Mouse (Mus musculus): ENCODE measurements around the gene Fam198a. TPM values are rescaled to one million over a fixed set of nuclear protein-coding genes. Genes with fewer than 3 reads are reported as not detected.

The Fam198a gene
- polyA plus RNA-seq, 1 experiment from 2014 or later, result 2.9 TPM

GRCm38 (mm10) chr9:121943005-121943404, 7.8 kb upstream of the Fam198a start:
- no peaks in the 10 kb centered on the region for H3K9me3 ChIP-seq (ENCODE audit: control insufficient read depth, low read length)
- no peak overlapping the region for H3K4me3 ChIP-seq (ENCODE audit: low read length)
- H3K9ac ChIP-seq (ENCODE audit: low read depth, low read length), result no peak overlapping the region
- H3K36me3 ChIP-seq (ENCODE audit: control insufficient read depth, insufficient read depth, low read length), result no peaks in the 10 kb centered on the region
- WGBS, result over 99% methylated on average over 3 of the region's 3 CpGs
- no peaks in the 10 kb centered on the region for H3K4me1 ChIP-seq (ENCODE audit: control insufficient read depth, insufficient read depth, low read depth, low read length)
- no peak overlapping the region for H3K27ac ChIP-seq (ENCODE audit: low read depth, low read length)
- H3K4me2 ChIP-seq (ENCODE audit: low read length), result no peak overlapping the region
- no peak for ATAC-seq
- no peaks in the 10 kb centered on the region for H3K27me3 ChIP-seq (replicated peaks; ENCODE audit: control insufficient read depth, insufficient read depth, low read length)

GRCm38 (mm10) chr9:121943628-121944027, 7.2 kb upstream of the Fam198a start:
- WGBS, result 87% methylated on average over 3 of the region's 3 CpGs
- Histone ChIP-seq H3K9me3 (ENCODE audit: control insufficient read depth, low read length) (no peaks in the 10 kb centered on the region), H3K4me3 (ENCODE audit: low read length) (no peak overlapping the region), H3K27me3 (replicated peaks; ENCODE audit: control insufficient read depth, insufficient read depth, low read length) (no peaks in the 10 kb centered on the region), H3K27ac (ENCODE audit: low read depth, low read length) (no peak overlapping the region), H3K9ac (ENCODE audit: low read depth, low read length) (no peak overlapping the region), H3K36me3 (ENCODE audit: control insufficient read depth, insufficient read depth, low read length) (no peaks in the 10 kb centered on the region), H3K4me2 (ENCODE audit: low read length) (no peak overlapping the region), H3K4me1 (ENCODE audit: control insufficient read depth, insufficient read depth, low read depth, low read length) (no peaks in the 10 kb centered on the region)
- ATAC-seq, result no peak

GRCm38 (mm10) chr9:121947784-121948183, 3.0 kb upstream of the Fam198a start:
- Histone ChIP-seq H3K9me3 (ENCODE audit: control insufficient read depth, low read length) (no peaks in the 10 kb centered on the region), H3K4me3 (ENCODE audit: low read length) (no peak overlapping the region), H3K4me1 (ENCODE audit: control insufficient read depth, insufficient read depth, low read depth, low read length) (peaks cover 8% of the 10 kb centered on the region), H3K27me3 (replicated peaks; ENCODE audit: control insufficient read depth, insufficient read depth, low read length) (no peaks in the 10 kb centered on the region), H3K9ac (ENCODE audit: low read depth, low read length) (no peak overlapping the region), H3K36me3 (ENCODE audit: control insufficient read depth, insufficient read depth, low read length) (no peaks in the 10 kb centered on the region), H3K4me2 (ENCODE audit: low read length) (no peak overlapping the region), H3K27ac (ENCODE audit: low read depth, low read length) (no peak overlapping the region)
- 5% methylated on average over 4 of the region's 4 CpGs for WGBS
- ATAC-seq, result peak; percentile 62; the same call in 1 of the 2 replicates

- Histone ChIP-seq H3K27me3 (replicated peaks; ENCODE audit: control insufficient read depth, insufficient read depth, low read length) (no peaks in the 10 kb centered on the region), H3K27ac (ENCODE audit: low read depth, low read length) (no peak overlapping the region), H3K4me1 (ENCODE audit: control insufficient read depth, insufficient read depth, low read depth, low read length) (peaks cover 8% of the 10 kb centered on the region), H3K9me3 (ENCODE audit: control insufficient read depth, low read length) (no peaks in the 10 kb centered on the region), H3K36me3 (ENCODE audit: control insufficient read depth, insufficient read depth, low read length) (no peaks in the 10 kb centered on the region), H3K9ac (ENCODE audit: low read depth, low read length) (no peak overlapping the region), H3K4me2 (ENCODE audit: low read length) (no peak overlapping the region), H3K4me3 (ENCODE audit: low read length) (no peak overlapping the region)
- 76% methylated on average over 4 of the region's 4 CpGs for WGBS
- no peak for ATAC-seq
Observed at GRCm38 (mm10) chr9:121948431-121948830, 2.4 kb upstream of the Fam198a start.

GRCm38 (mm10) chr9:121951114-121951423, 281 bp downstream of the Fam198a start:
- Histone ChIP-seq H3K4me2 (ENCODE audit: low read length) (peak overlapping the region; percentile 48), H3K9ac (ENCODE audit: low read depth, low read length) (peak overlapping the region; percentile 55), H3K4me1 (ENCODE audit: control insufficient read depth, insufficient read depth, low read depth, low read length) (peaks cover 8% of the 10 kb centered on the region), H3K9me3 (ENCODE audit: control insufficient read depth, low read length) (no peaks in the 10 kb centered on the region), H3K27me3 (replicated peaks; ENCODE audit: control insufficient read depth, insufficient read depth, low read length) (no peaks in the 10 kb centered on the region), H3K4me3 (ENCODE audit: low read length) (peak overlapping the region; percentile 28), H3K27ac (ENCODE audit: low read depth, low read length) (no peak overlapping the region; the same call in 1 of the 2 replicates), H3K36me3 (ENCODE audit: control insufficient read depth, insufficient read depth, low read length) (no peaks in the 10 kb centered on the region)
- ATAC-seq, result no peak
- 35% methylated on average over 4 of the region's 4 CpGs for WGBS

GRCm38 (mm10) chr9:121952596-121952995, 1.8 kb downstream of the Fam198a start:
- no peak overlapping the region for H3K4me3 ChIP-seq (ENCODE audit: low read length)
- no peak overlapping the region for H3K9ac ChIP-seq (ENCODE audit: low read depth, low read length)
- no peak overlapping the region for H3K4me2 ChIP-seq (ENCODE audit: low read length)
- H3K27me3 ChIP-seq (replicated peaks; ENCODE audit: control insufficient read depth, insufficient read depth, low read length), result no peaks in the 10 kb centered on the region
- H3K27ac ChIP-seq (ENCODE audit: low read depth, low read length), result no peak overlapping the region
- no peak for ATAC-seq
- H3K9me3 ChIP-seq (ENCODE audit: control insufficient read depth, low read length), result no peaks in the 10 kb centered on the region
- H3K4me1 ChIP-seq (ENCODE audit: control insufficient read depth, insufficient read depth, low read depth, low read length), result peaks cover 8% of the 10 kb centered on the region
- no peaks in the 10 kb centered on the region for H3K36me3 ChIP-seq (ENCODE audit: control insufficient read depth, insufficient read depth, low read length)
- WGBS, result 88% methylated on average over 6 of the region's 6 CpGs

GRCm38 (mm10) chr9:121959966-121960635, 9.3 kb downstream of the Fam198a start:
- ATAC-seq, result no peak
- Histone ChIP-seq H3K4me2 (ENCODE audit: low read length) (no peak overlapping the region), H3K4me3 (ENCODE audit: low read length) (no peak overlapping the region), H3K9me3 (ENCODE audit: control insufficient read depth, low read length) (no peaks in the 10 kb centered on the region), H3K9ac (ENCODE audit: low read depth, low read length) (no peak overlapping the region), H3K4me1 (ENCODE audit: control insufficient read depth, insufficient read depth, low read depth, low read length) (no peaks in the 10 kb centered on the region), H3K36me3 (ENCODE audit: control insufficient read depth, insufficient read depth, low read length) (no peaks in the 10 kb centered on the region), H3K27ac (ENCODE audit: low read depth, low read length) (no peak overlapping the region), H3K27me3 (replicated peaks; ENCODE audit: control insufficient read depth, insufficient read depth, low read length) (no peaks in the 10 kb centered on the region)
- WGBS, result 56% methylated on average over 7 of the region's 7 CpGs

GRCm38 (mm10) chr9:121964941-121965340, 14.2 kb downstream of the Fam198a start:
- H3K27me3 ChIP-seq (replicated peaks; ENCODE audit: control insufficient read depth, insufficient read depth, low read length), result no peaks in the 10 kb centered on the region
- no peak overlapping the region for H3K4me3 ChIP-seq (ENCODE audit: low read length)
- H3K4me2 ChIP-seq (ENCODE audit: low read length), result no peak overlapping the region
- H3K9me3 ChIP-seq (ENCODE audit: control insufficient read depth, low read length), result no peaks in the 10 kb centered on the region
- no peak overlapping the region for H3K9ac ChIP-seq (ENCODE audit: low read depth, low read length)
- no peak for ATAC-seq
- H3K36me3 ChIP-seq (ENCODE audit: control insufficient read depth, insufficient read depth, low read length), result no peaks in the 10 kb centered on the region
- WGBS, result 89% methylated on average over 7 of the region's 7 CpGs
- H3K27ac ChIP-seq (ENCODE audit: low read depth, low read length), result no peak overlapping the region
- H3K4me1 ChIP-seq (ENCODE audit: control insufficient read depth, insufficient read depth, low read depth, low read length), result no peaks in the 10 kb centered on the region

GRCm38 (mm10) chr9:121968258-121968657, 17.5 kb downstream of the Fam198a start:
- Histone ChIP-seq H3K4me2 (ENCODE audit: low read length) (no peak overlapping the region), H3K27me3 (replicated peaks; ENCODE audit: control insufficient read depth, insufficient read depth, low read length) (no peaks in the 10 kb centered on the region)
- 84% methylated on average over 5 of the region's 5 CpGs for WGBS

More at GRCm38 (mm10) chr9:121968258-121968657, 17.5 kb downstream of the Fam198a start:
- Histone ChIP-seq H3K4me1 (ENCODE audit: control insufficient read depth, insufficient read depth, low read depth, low read length) (no peaks in the 10 kb centered on the region), H3K9me3 (ENCODE audit: control insufficient read depth, low read length) (no peaks in the 10 kb centered on the region), H3K9ac (ENCODE audit: low read depth, low read length) (no peak overlapping the region), H3K4me3 (ENCODE audit: low read length) (no peak overlapping the region), H3K27ac (ENCODE audit: low read depth, low read length) (no peak overlapping the region), H3K36me3 (ENCODE audit: control insufficient read depth, insufficient read depth, low read length) (no peaks in the 10 kb centered on the region)
- ATAC-seq, result no peak
